Mouse (Mus musculus): ENCODE measurements at regions not wholly inside any gene's neighbourhood (a gene's known extent, or its start where the extent isn't known, plus 50 kb on each side); places are given as distances from the start of the nearest gene placed in this dataset.

- H3K36me3 ChIP-seq (replicated peaks; ENCODE audit: control insufficient read depth, insufficient read depth, low read depth), result no peaks in the 10 kb centered on the region
- peak overlapping the region; percentile 18; the same call in 1 of the 2 replicates for H3K9ac ChIP-seq (replicated peaks)
- H3K4me3 ChIP-seq (ENCODE audit: insufficient read depth in 1 of 2, low read depth in 2 of 2, low read length in 2 of 2), result no peak overlapping the region
- H3K27ac ChIP-seq, result peak overlapping the region; percentile 37
- H3K4me1 ChIP-seq (replicated peaks; ENCODE audit: control insufficient read depth in 2 of 2, insufficient read depth in 2 of 2, low read length in 1 of 2), result peaks cover 19 to 44% of the 10 kb centered on the region in 2 experiments
- no peak for DNase-seq (ENCODE audit: low read depth in 3 of 3, low spot score in 3 of 3)
- ATAC-seq (ENCODE audit: insufficient read depth), result peak; percentile 37; the same call in 1 of the 2 replicates
- no peaks in the 10 kb centered on the region for H3K27me3 ChIP-seq (ENCODE audit: control insufficient read depth, insufficient read depth, low read length)
- 0 out of 2 replicates have a peak overlapping the region, but pooled peaks have one; percentile 1 for H3K4me2 ChIP-seq (ENCODE audit: low read depth)
- 81% methylated on average over 2 of the region's 2 CpGs for WGBS (ENCODE audit: insufficient replicate concordance)
- no peaks in the 10 kb centered on the region for H3K9me3 ChIP-seq (ENCODE audit: control insufficient read depth, low read length)
- TF ChIP-seq EP300 (IDR thresholded peaks at IDR 0.05; ENCODE audit: low read depth) (no peak; the same call in 1 of the 2 replicates), CTCF (IDR thresholded peaks at IDR 0.05; ENCODE audit: low read depth) (no peak)
Measured at GRCm38 (mm10) chr3:41156562-41156961, 73.7 kb upstream of the Pgrmc2 start.

DNA sequence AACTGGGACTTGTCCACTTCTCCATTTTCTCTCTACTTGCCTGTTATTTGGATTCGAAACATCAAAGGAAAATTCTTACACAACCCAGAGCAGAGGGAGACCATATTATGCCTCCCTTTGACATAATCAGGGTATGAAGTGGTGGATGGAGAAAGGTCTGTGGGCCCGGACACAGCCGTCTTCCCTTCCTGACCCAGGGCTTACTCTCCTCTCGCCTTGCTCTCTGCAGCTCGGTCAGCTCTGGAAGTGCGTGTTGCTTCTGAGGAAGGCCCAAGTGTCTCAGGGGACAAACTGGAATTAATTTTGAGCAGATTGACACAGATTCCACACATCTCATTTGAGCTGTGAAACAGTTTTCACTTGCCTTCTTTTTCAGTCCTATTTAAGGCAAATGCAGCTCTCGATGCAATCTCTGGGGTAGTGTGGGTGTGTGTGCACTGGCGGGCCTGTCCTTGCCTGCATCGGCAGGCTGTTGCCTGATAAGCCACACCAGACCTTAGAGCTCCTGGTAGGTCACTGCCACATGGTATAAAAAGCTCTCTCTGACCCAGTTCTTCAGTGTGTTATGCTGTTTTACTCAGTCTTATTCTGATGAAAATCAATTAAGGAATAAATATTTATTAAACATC is 72.4 kb upstream of the Pgrmc2 start:
- H3K9ac ChIP-seq (replicated peaks), result peak overlapping the region; percentile 33
- no peaks in the 10 kb centered on the region for H3K36me3 ChIP-seq (replicated peaks; ENCODE audit: control insufficient read depth, insufficient read depth, low read depth)
- no peaks in the 10 kb centered on the region for H3K9me3 ChIP-seq (ENCODE audit: control insufficient read depth, low read length)
- H3K27me3 ChIP-seq (ENCODE audit: control insufficient read depth, insufficient read depth, low read length), result no peaks in the 10 kb centered on the region
- TF ChIP-seq EP300 (IDR thresholded peaks at IDR 0.05; ENCODE audit: low read depth), result peak; percentile 57
- 0 out of 2 replicates have a peak, but pooled peaks have one; percentile 24 for TF ChIP-seq CTCF (IDR thresholded peaks at IDR 0.05; ENCODE audit: low read depth)
- peaks cover 19 to 42% of the 10 kb centered on the region in 2 experiments for H3K4me1 ChIP-seq (replicated peaks; ENCODE audit: control insufficient read depth in 2 of 2, insufficient read depth in 2 of 2, low read length in 1 of 2)
- ATAC-seq (ENCODE audit: insufficient read depth) (peak; percentile 99), DNase-seq (ENCODE audit: low read depth in 3 of 3, low spot score in 3 of 3) (peak; percentile 45 to 64 (median 60))
- H3K4me3 ChIP-seq (ENCODE audit: insufficient read depth in 1 of 2, low read depth in 2 of 2, low read length in 2 of 2), result no peak overlapping the region
- 50% methylated on average over 9 of the region's 9 CpGs for WGBS (ENCODE audit: insufficient replicate concordance)
- peak overlapping the region; percentile 72 for H3K27ac ChIP-seq
- peak overlapping the region; percentile 60 for H3K4me2 ChIP-seq (ENCODE audit: low read depth)

- Histone ChIP-seq H3K4me3 (ENCODE audit: insufficient read depth in 1 of 2, low read depth in 2 of 2, low read length in 2 of 2) (no peak overlapping the region), H3K27ac (no peak overlapping the region), H3K27me3 (ENCODE audit: control insufficient read depth, insufficient read depth, low read length) (no peaks in the 10 kb centered on the region), H3K4me1 (replicated peaks; ENCODE audit: control insufficient read depth in 2 of 2, insufficient read depth in 2 of 2, low read length in 1 of 2) (peaks cover 19 to 42% of the 10 kb centered on the region in 2 experiments), H3K4me2 (ENCODE audit: low read depth) (no peak overlapping the region), H3K9ac (replicated peaks) (no peak overlapping the region), H3K9me3 (ENCODE audit: control insufficient read depth, low read length) (no peaks in the 10 kb centered on the region), H3K36me3 (replicated peaks; ENCODE audit: control insufficient read depth, insufficient read depth, low read depth) (no peaks in the 10 kb centered on the region)
- ATAC-seq (ENCODE audit: insufficient read depth) (no peak), DNase-seq (ENCODE audit: low read depth in 3 of 3, low spot score in 3 of 3) (no peak)
- WGBS (ENCODE audit: insufficient replicate concordance), result 5% methylated on average over 1 of the region's 1 CpGs
- TF ChIP-seq EP300 (IDR thresholded peaks at IDR 0.05; ENCODE audit: low read depth), result no peak
- TF ChIP-seq CTCF (IDR thresholded peaks at IDR 0.05; ENCODE audit: low read depth), result no peak
Measured at GRCm38 (mm10) chr3:41154402-41154801, 71.6 kb upstream of the Pgrmc2 start.

DNA sequence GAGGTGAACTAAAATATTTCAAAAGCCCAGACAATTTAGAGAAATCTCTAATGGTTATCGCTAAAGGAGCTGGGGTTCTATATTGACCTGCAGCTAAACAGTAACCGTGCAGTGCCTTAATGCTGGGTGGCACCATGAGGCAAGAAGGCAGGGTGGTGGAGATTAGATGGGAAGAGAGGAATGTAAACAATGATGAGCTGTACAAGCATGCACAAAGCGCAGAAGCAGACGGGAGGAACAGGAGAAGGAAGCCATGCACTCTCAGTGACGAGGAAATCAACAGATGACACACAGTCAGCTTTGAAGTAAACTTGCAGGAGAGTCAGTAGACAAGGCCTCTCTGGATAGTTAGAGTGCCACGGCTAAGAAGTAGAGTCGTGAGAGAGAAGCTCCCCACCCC is 69.1 kb upstream of the Pgrmc2 start:
- no peaks in the 10 kb centered on the region for H3K36me3 ChIP-seq (replicated peaks; ENCODE audit: control insufficient read depth, insufficient read depth, low read depth)
- no peak overlapping the region for H3K27ac ChIP-seq
- H3K9ac ChIP-seq (replicated peaks), result no peak overlapping the region
- H3K4me2 ChIP-seq (ENCODE audit: low read depth), result no peak overlapping the region
- H3K4me1 ChIP-seq (replicated peaks; ENCODE audit: control insufficient read depth in 2 of 2, insufficient read depth in 2 of 2, low read length in 1 of 2), result peaks cover 17 to 29% of the 10 kb centered on the region in 2 experiments
- no peak for ATAC-seq (ENCODE audit: insufficient read depth)
- H3K27me3 ChIP-seq (ENCODE audit: control insufficient read depth, insufficient read depth, low read length), result no peaks in the 10 kb centered on the region
- no peaks in the 10 kb centered on the region for H3K9me3 ChIP-seq (ENCODE audit: control insufficient read depth, low read length)
- WGBS (ENCODE audit: insufficient replicate concordance), result 57% methylated on average over 7 of the region's 7 CpGs
- TF ChIP-seq EP300 (IDR thresholded peaks at IDR 0.05; ENCODE audit: low read depth), result no peak
- no peak for TF ChIP-seq CTCF (IDR thresholded peaks at IDR 0.05; ENCODE audit: low read depth)
- H3K4me3 ChIP-seq (ENCODE audit: insufficient read depth in 1 of 2, low read depth in 2 of 2, low read length in 2 of 2), result no peak overlapping the region
- no peak for DNase-seq (ENCODE audit: low read depth in 3 of 3, low spot score in 3 of 3)

DNA sequence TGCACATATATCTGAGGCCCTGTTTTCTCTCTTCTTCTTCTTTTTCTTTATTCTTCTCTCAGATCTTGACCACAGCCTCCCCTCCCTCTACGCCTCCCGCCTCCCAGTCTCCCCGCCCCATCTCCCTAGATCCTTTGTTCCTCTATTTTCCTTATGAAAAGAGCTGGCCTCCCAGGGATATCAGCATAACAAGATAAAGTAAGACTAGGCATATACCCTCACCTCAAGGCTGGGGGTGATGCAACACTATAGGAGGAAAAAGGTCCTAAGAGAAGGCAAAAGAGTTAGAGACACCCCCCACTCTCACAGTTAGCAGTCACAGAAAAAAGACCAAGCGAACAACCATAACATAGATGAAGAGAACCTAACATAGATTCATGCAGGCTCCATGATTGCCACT is 57.5 kb upstream of the Pgrmc2 start:
- no peak overlapping the region for H3K9ac ChIP-seq (replicated peaks)
- 72% methylated on average over 4 of the region's 4 CpGs for WGBS (ENCODE audit: insufficient replicate concordance)
- H3K9me3 ChIP-seq (ENCODE audit: control insufficient read depth, low read length), result no peaks in the 10 kb centered on the region
- H3K27me3 ChIP-seq (ENCODE audit: control insufficient read depth, insufficient read depth, low read length), result no peaks in the 10 kb centered on the region
- no peak overlapping the region for H3K4me2 ChIP-seq (ENCODE audit: low read depth)
- DNase-seq (ENCODE audit: low read depth in 3 of 3, low spot score in 3 of 3) (no peak), ATAC-seq (ENCODE audit: insufficient read depth) (no peak)
- TF ChIP-seq EP300 (IDR thresholded peaks at IDR 0.05; ENCODE audit: low read depth) (no peak), CTCF (IDR thresholded peaks at IDR 0.05; ENCODE audit: low read depth) (no peak)
- H3K4me3 ChIP-seq (ENCODE audit: insufficient read depth in 1 of 2, low read depth in 2 of 2, low read length in 2 of 2), result no peak overlapping the region
- no peaks in the 10 kb centered on the region for H3K36me3 ChIP-seq (replicated peaks; ENCODE audit: control insufficient read depth, insufficient read depth, low read depth)
- H3K4me1 ChIP-seq (replicated peaks; ENCODE audit: control insufficient read depth in 2 of 2, insufficient read depth in 2 of 2, low read length in 1 of 2), result no peaks in the 10 kb centered on the region
- H3K27ac ChIP-seq, result no peak overlapping the region
